Mouse (Mus musculus): Measurements from ENCODE around the gene Trim41.

DNA sequence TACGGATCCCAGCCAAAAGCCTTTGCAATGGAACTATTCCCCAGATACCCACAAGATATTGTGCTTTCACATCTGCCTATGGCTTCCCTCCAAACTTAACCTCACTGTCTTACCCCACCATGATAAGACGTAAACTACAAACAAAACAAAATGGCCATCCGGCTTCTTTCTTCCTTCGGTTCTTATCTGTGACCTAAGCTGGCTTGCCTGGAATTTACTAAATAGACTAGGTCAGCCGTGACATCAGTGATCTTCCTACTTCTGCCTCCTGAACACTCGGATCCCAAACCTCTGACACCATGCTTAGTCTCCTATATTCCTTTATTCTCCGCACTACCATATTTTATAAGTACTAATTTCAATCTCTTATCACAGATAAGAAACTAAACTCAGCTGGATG lies 18.8 kb downstream of the Trim41 start:
- TF ChIP-seq CTCF (IDR thresholded peaks at IDR 0.05; ENCODE audit: low read depth, low read length) = no peak
- no peak for TF ChIP-seq POLR2A (IDR thresholded peaks at IDR 0.05; ENCODE audit: extremely low read depth, insufficient read depth, low read length)

All from liver, adult 2 months (tissue).